Mouse (Mus musculus) T-helper 1 cell (primary cell): ENCODE data around the gene Rab17.

ENCODE experiments used
- in situ Hi-C: fragments of 300-600 bp; cut with MboI, MseI; formaldehyde crosslinking; loops from one replicate; pipeline ENCODE4 v1.15.1; 2025; ENCODE audit warnings: high pct_unique_total_duplicates

Rab17 gene

DNA sequence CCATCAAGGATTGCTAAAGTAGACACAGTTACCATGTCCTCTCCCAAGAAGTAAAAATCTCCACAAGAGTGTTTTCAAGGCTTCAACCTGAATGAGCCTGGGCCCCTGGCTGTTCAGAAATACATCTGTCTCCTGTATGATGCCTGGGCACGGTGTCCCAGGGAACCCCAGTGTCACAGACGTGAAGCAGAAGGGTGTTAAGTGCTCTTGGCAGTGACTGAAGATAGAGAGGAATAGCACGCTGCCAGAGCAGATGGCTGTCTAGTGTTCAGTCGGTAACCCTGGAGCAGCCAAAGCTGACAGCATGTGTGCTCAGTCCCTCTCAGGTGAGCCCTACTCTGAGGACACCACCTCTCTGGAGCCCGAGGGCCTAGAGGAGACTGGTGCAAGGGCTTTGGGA, 36.5 kb downstream of the Rab17 start:
- in situ Hi-C loops, result no loop called here

DNA sequence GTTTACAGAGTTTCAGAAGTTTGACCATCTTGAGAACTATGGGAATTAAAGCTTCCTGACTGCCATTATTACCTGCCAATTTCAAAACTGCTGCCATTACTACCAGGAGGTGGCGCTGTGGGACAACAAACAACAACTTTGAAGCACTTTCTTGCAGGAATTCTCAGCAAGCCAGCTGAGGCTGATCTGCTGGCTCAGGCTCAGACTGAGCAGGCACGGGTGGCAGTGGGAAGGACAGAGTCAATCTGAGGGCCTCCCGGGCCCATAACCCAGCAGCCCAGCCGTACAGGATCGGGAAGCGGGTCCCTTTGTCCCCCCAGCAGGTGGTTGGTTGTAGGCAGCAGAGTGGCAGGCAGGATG, 40.9 kb downstream of the Rab17 start:
- in situ Hi-C loops, result no loop called here

DNA sequence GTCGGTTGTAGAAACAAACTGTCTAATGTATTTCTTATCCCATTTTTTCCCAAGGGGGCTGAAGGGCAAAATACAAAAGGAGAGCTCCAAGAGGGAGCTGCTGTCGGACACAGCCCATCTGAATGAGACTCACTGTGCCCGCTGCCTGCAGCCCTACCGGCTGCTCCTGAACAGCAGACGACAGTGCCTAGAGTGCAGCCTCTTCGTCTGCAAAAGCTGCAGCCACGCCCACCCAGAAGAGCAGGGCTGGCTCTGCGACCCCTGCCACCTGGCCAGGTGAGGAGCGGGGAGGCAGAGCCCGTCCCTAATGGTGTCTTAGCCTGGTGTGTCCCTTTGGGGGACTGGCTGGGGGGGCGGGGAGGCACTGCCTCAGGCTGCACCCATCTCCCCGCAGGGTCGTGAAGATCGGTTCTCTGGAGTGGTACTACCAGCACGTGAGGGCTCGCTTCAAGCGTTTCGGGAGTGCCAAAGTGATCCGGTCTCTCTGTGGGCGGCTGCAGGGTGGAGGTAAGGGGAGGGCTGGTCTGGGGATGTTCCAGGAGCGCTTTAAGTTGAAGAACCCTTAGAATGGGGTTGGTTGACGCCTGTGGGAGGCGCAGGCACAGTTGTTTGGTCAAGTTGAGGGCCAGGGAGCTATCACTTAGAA, 41.4 kb downstream of the Rab17 start:
- in situ Hi-C loops, result no loop called here

DNA sequence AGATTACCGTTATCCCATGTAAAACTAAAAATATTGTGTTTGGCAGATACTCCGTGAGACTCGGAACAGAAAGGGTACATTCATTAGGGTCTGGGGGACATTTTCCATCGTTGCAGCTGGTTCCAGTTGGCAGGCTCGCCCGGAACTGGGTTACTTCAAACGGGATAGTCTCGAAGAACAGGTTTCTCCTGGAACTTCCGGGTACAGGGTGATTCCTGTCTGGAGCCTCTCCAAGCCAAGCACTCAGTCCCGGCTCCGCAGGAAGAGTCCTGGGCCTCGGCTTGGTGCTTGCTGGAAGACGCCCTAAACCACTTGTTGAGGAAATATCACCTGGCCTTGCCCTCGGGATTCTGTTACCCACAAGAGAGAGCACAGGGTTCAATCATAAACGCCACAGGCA, 42.2 kb downstream of the Rab17 start:
- in situ Hi-C loops, result no loop called here

DNA sequence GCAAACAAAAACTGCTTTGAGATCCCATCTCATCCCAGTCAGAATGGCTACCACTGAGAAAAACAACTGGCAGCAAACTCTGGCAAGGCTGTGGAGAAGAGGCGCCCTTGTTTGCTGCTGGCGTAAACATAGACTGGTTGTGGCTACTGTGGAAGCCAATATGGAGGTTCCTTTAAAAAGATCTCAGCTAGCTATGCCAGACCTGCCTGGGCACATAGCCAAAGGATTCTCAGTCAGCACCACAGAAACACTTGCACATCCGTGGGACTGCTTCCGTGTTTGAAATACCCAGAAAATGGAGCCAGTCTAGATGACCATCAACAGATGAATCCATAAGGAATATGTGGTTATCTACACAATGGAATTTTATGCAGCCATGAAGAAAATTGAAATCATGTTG, 43.4 kb downstream of the Rab17 start:
- in situ Hi-C loops, result no loop called here

DNA sequence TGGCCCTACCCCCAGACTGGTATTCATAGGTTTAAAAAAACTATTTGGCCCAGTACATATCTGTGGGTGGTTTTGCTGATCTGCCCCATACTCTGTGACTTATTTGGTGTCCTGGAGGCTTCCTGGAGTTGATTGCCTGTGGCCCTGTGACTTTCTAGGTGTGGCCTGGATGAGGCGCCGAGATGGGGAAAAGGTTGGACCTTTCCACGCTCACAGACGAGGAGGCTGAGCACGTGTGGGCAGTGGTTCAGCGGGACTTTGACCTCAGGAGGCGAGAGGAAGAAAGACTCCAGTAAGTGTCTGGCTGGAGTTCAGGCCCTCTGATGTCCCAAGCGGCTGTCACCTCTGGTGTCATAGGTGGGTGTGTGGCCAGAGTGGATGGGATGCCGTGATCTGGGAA, 47.8 kb downstream of the Rab17 start:
- in situ Hi-C loops, result loop anchor here (5.0 kb wide), 1 partner anchor 36 kb away; no protein-coding TSS in a partner anchor

DNA sequence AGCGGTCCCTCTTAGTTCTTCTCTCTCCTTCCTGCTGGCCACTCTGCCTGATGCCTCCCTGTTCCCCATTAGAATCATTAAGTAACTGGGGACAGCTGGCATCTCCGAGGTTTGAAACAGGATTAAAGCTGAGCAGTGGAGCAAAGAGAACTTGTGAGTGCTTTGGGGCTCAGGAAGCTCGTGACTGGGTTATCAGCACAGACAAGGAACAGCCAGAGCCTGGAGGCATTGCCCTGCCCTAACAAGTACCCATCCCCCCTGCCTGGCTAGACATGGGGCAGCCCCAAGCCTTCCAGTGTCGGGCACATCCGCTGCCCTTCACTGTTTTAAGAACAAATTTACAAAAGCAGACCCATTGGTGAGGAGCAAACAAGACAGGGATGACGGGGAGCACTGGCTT, 52.0 kb downstream of the Rab17 start:
- in situ Hi-C loops, result no loop called here

DNA sequence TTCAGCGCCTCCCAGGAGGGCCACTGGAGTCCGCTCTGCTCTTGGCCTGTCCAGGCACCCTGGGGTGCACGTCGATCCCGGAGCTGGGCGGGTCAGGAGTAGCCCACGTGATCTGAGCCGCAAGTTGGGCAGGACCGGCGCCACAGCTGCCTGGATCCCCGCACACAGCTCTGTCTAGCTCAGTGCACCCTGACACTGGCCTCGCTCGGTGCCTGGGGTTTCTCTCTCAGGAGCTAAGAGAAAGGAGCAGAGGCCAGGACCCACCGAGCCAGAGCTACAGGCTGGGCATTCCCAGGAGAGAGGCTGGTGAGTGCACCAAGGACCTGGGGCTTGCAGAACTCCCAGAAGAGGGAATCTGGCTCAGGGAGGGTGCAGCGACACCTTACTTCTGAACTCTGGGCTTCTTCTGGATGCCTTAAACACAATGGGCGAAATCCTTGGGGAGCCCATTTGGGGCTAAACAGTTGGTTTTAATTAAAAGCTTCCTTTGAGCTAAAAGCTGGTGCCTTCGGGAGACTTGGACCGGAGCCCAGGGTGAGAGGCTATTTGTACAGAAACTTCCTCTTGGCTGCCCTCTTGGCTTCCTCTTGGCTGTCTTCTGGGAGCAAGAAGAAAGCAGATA, 54.4 kb downstream of the Rab17 start, which contains the start of gene Mlph:
Mlph (plus strand) TSS at position 138 of the 622 bp plus-strand sequence.
- in situ Hi-C loops, result no loop called here

DNA sequence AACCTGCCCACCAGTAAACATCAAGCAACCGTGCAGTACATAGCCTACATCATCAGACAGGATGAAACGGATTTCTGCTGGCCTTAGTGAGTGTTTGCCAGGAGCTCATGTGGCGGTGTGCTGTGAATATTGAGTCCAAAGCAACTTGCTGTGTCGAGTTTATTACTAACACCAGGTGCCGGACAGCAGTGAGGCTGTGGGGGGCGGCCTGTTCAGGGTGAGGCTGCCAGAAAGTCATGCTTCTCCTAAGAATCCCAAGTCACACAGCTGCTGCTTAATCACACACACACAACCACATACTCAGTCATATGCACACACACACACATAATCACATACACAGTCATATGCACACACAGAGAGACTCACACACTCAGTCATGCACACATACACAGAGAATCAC, 56.2 kb downstream of the Rab17 start:
- in situ Hi-C loops, result no loop called here

DNA sequence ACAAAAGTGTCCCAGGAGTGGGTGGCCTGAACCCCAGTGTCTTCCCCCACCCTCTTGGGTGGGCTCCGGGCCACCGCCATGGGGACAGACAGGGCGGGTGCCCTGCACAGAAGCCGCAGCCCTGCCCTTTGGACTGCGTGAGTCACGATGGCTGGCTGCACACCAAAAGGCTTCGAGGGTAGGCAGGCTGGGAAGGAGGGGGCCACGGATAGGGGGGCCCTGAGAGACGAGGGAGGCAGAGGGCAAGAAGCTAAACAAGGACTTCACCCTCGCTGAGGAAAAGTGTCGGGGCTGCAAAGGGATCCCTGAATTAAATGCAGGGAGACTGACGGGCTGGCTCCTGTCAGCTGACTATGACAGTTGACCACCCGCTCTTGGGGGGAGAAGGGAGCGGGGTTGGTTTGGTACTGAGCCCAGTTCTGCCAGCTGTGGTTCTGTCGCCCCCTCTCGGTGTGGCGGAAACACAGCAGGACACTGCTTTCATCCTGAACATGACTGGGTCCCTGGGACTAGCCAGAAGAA, 59.8 kb downstream of the Rab17 start:
- in situ Hi-C loops, result loop anchor here (10.0 kb wide), 1 partner anchor 45 kb away; the partner anchor contains the start of gene Prlh

DNA sequence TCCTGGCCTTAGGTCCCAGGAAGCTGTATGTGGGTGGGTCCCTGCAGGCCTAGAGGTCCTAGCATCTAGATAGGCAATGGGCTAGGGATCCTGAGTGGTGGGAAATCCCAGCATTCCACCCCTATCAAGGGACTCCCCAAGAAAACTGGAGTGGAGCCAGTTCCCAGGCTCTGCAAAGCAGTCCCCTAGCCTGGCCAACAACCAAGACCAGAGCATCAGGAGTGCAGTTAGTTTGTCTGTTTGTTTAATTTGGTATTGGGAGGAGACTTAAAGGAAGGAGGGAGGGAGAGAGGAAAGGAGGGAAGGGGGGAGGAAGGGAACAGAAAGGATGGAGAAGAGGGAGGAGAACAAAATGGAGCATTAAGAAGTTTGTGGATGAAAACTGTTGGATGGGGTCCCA, 60.3 kb downstream of the Rab17 start:
- in situ Hi-C loops, result loop anchor here (10.0 kb wide), 1 partner anchor 46 kb away; the partner anchor contains the start of gene Prlh
